Mouse (Mus musculus) E14TG2a.4 (cell line): ENCODE results near the gene Cpm.

Experiments used
- H3K27me3 ChIP-seq: 2 replicates; pipeline ENCODE4 v1.6.1; 2014; ENCODE audit warnings: low read length, control low read depth; ENCODE audit not compliant: insufficient read depth
- H3K36me3 ChIP-seq: 2 replicates; pipeline ENCODE4 v1.6.1; 2014; ENCODE audit warnings: low read length, control low read depth; ENCODE audit not compliant: insufficient read depth
- H3K4me1 ChIP-seq: replicated peaks from 2 replicates; pipeline ENCODE4 v1.6.1; 2014; ENCODE audit warnings: low read depth, low read length, control low read depth
- H3K4me3 ChIP-seq: replicated peaks from 2 replicates; pipeline ENCODE4 v1.5.1; 2014; ENCODE audit warnings: mild to moderate bottlenecking, low read length
- H3K9me3 ChIP-seq: 2 replicates; pipeline ENCODE4 v1.6.1; 2014; ENCODE audit warnings: low read length, control low read depth
- CTCF ChIP-seq: conservative IDR thresholded peaks from 2 replicates; pipeline ENCODE4 v1.5.1; 2014; ENCODE audit warnings: low read length
- NANOG ChIP-seq: IDR thresholded peaks from 2 replicates; pipeline ENCODE4 v1.6.1; 2014; ENCODE audit warnings: borderline replicate concordance, low read length, mixed read lengths
- POU5F1 ChIP-seq: IDR thresholded peaks from 2 replicates; pipeline ENCODE4 v1.6.1; 2014; ENCODE audit warnings: low read length, borderline replicate concordance

Cpm gene

DNA sequence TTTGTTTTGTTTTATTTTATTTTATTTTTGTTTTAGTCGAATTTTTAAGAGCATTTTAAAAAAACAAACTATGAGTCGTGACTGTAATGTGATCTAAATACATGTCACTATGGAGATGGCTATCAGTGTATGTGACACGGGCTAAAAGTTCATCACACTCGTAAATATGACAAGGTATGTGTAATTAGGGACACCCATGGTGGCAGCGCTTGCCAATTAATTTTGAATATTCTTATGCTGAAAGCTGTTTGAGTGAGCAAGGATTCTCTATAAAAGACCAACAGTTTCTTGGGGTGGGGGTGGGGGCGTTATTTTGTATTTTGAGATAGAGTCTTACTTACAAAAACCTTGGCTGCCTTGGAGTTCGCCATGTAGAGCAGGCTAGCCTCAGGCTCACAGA, 96.4 kb downstream of the Cpm start:
- H3K27me3 ChIP-seq: no peaks in the 10 kb centered on the region
- H3K4me1 ChIP-seq: peaks cover 11% of the 10 kb centered on the region
- no peaks in the 10 kb centered on the region for H3K36me3 ChIP-seq
- TF ChIP-seq POU5F1 (no peak), NANOG (no peak), CTCF (no peak)
- no peaks in the 10 kb centered on the region for H3K9me3 ChIP-seq
- no peak overlapping the region for H3K4me3 ChIP-seq

DNA sequence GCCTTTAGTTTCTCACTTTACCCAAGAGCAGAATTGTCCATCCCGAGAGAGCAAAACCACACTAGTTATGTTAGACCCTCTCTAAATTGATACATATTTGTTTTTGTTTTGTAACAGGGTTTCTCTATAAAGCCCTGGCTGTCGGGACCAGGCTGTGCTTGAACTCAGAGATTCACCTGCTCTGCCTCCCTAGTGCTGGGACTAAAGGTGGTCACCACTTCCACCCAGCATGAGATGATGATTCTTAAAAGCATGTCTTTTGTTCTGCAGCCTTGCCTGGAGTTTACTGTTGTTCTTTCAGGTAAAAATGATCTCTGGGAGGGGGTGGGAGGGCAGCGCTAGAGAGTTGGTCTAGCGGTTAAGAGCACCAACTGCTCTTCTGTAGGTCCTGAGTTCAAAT, 97.0 kb downstream of the Cpm start:
- no peaks in the 10 kb centered on the region for H3K36me3 ChIP-seq
- no peak overlapping the region for H3K4me3 ChIP-seq
- H3K9me3 ChIP-seq: no peaks in the 10 kb centered on the region
- H3K27me3 ChIP-seq: no peaks in the 10 kb centered on the region
- H3K4me1 ChIP-seq: peaks cover 13% of the 10 kb centered on the region
- TF ChIP-seq NANOG (no peak), CTCF (no peak), POU5F1 (no peak)

GRCm38 (mm10) chr10:117726888-117727385, 97.6 kb downstream of the Cpm start:
- no peak overlapping the region for H3K4me3 ChIP-seq

GRCm38 (mm10) chr10:117727518-117728110, 98.3 kb downstream of the Cpm start:
- Histone ChIP-seq H3K4me3 (no peak overlapping the region), H3K9me3 (no peaks in the 10 kb centered on the region), H3K27me3 (no peaks in the 10 kb centered on the region), H3K36me3 (no peaks in the 10 kb centered on the region), H3K4me1 (peaks cover 18% of the 10 kb centered on the region)
- TF ChIP-seq CTCF: no peak
- no peak for TF ChIP-seq POU5F1
- TF ChIP-seq NANOG: no peak

More at GRCm38 (mm10) chr10:117726888-117727385, 97.6 kb downstream of the Cpm start:
- Histone ChIP-seq H3K36me3 (no peaks in the 10 kb centered on the region), H3K27me3 (no peaks in the 10 kb centered on the region), H3K4me1 (peaks cover 12% of the 10 kb centered on the region; the same call in 1 of the 2 replicates), H3K9me3 (no peaks in the 10 kb centered on the region)
- no peak for TF ChIP-seq POU5F1
- TF ChIP-seq CTCF: no peak

DNA sequence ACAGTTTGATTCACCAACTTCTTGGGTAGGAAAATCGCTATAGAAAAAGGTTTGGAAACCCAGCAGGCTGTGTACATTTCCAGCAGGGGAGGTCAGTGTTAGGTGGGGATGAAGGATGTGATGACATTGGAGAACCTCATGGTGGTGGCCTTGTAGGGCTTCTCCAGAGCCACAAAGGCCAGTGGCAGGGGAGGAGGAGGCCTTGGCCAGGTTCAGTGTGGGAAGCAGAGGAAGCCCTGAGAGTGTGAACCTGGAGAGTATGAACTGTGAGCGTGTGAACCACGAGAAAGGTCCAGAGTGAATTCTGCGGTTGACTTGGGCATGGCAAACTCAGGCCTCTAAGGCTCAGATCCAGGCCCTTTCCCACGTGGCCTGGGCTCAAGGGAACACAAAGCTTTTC, 99.3 kb downstream of the Cpm start:
- Histone ChIP-seq H3K36me3 (no peaks in the 10 kb centered on the region), H3K4me3 (no peak overlapping the region), H3K9me3 (no peaks in the 10 kb centered on the region), H3K4me1 (peaks cover 27% of the 10 kb centered on the region), H3K27me3 (no peaks in the 10 kb centered on the region)
- TF ChIP-seq CTCF: no peak
- TF ChIP-seq POU5F1: no peak
- no peak for TF ChIP-seq NANOG

GRCm38 (mm10) chr10:117729139-117729814, 100.0 kb downstream of the Cpm start:
- no peak overlapping the region for H3K4me3 ChIP-seq
- H3K27me3 ChIP-seq: no peaks in the 10 kb centered on the region
- no peak for TF ChIP-seq POU5F1
- TF ChIP-seq NANOG: no peak
- no peak for TF ChIP-seq CTCF
- peaks cover 27% of the 10 kb centered on the region for H3K4me1 ChIP-seq
- H3K36me3 ChIP-seq: no peaks in the 10 kb centered on the region
- H3K9me3 ChIP-seq: no peaks in the 10 kb centered on the region

GRCm38 (mm10) chr10:117730140-117730539, 100.8 kb downstream of the Cpm start:
- H3K4me3 ChIP-seq: no peak overlapping the region
- TF ChIP-seq NANOG: no peak
- no peak for TF ChIP-seq POU5F1
- TF ChIP-seq CTCF: no peak

DNA sequence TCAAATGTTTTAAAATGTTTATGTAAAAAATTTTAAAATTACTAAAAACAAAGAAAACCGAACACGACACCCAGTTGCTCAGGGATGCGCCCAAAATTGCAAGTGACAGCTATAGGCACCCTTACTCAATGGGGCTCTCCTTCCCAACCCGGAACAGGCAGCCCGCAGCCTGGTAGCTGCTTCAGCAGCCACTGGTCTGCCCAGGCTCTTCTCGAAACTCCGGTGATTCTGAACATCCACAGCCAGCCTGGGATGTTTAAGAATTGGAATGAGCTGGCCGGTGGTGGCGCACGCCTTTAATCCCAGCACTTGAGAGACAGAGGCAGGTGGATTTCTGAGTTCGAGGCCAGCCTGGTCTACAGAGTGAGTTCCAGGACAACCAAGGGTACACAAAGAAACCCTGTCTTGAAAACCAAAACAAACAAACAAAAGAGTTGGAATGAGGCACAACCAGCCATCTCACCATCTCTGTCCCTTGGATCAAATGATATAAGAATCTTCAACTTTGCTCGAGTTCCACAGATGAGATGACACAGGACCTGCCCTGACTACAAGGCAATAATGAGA, 101.4 kb downstream of the Cpm start:
- Histone ChIP-seq H3K9me3 (no peaks in the 10 kb centered on the region), H3K27me3 (no peaks in the 10 kb centered on the region), H3K4me3 (no peak overlapping the region), H3K36me3 (peaks cover 4% of the 10 kb centered on the region; the same call in 1 of the 2 replicates), H3K4me1 (peaks cover 27% of the 10 kb centered on the region)
- TF ChIP-seq NANOG: no peak

More at GRCm38 (mm10) chr10:117730140-117730539, 100.8 kb downstream of the Cpm start:
- peaks cover 27% of the 10 kb centered on the region for H3K4me1 ChIP-seq
- no peaks in the 10 kb centered on the region for H3K9me3 ChIP-seq
- no peaks in the 10 kb centered on the region for H3K27me3 ChIP-seq
- no peaks in the 10 kb centered on the region for H3K36me3 ChIP-seq
